Mouse (Mus musculus): Measurements from ENCODE around the gene Slc7a6.

DNA sequence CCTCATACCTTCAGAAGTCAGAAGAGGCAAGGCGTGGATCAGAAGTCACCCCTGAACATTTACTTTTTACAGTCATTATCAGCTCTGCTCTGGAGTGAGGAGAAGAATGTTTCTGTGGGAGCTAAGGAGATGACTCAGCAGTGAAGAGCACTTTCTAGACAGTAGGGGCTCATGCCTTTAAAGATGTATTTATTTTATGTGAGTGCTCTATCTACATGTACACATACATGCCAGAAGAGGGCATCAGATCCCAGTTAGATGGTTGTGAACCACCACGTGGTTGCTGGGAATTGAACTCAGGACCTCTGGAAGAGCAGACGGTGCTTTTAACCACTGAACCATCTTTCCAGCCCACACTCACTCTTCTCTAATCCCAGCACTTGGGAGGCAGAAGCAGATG, 41.6 kb upstream of the Slc7a6 start:
- TF ChIP-seq POLR2A (IDR thresholded peaks at IDR 0.05; ENCODE audit: borderline replicate concordance, insufficient read depth, low read length): no peak
- no peak for TF ChIP-seq CTCF (IDR thresholded peaks at IDR 0.05; ENCODE audit: borderline replicate concordance, insufficient read depth, low read depth, low read length)
